Mouse (Mus musculus): ENCODE measurements around the gene Bcas3. TPM values are rescaled to one million over a fixed set of nuclear protein-coding genes. Genes with fewer than 3 reads are reported as not detected.
A peak's percentile ranks its signal among the peaks of the same experiment; 100 is the strongest.

Gene Bcas3
- polyA plus RNA-seq (2011; ENCODE audit: insufficient read length, low read depth, missing spikeins), result 17.0 and 20.6 TPM in 2 replicates

- Histone ChIP-seq H3K27ac (ENCODE audit: insufficient read depth, low read length) (no peak within 1 kb of the TSS), H3K4me3 (ENCODE audit: insufficient read depth, low read length) (peak within 1 kb of the TSS; percentile 83), H3K4me1 (ENCODE audit: control insufficient read depth, insufficient read depth, low read length) (no peaks in the 10 kb centered on the region)
- TF ChIP-seq CTCF (IDR thresholded peaks at IDR 0.05; ENCODE audit: borderline replicate concordance, insufficient read depth, low read length) (no peak), POLR2A (IDR thresholded peaks at IDR 0.05; ENCODE audit: low read depth, low read length) (peak; percentile 93)
Measured at GRCm38 (mm10) chr11:85352539-85353380, at the start of gene Bcas3. Bcas3 (plus strand) TSS chr11:85353167.

GRCm38 (mm10) chr11:85306577-85307260, 46.2 kb upstream of the Bcas3 start:
- TF ChIP-seq CTCF (IDR thresholded peaks at IDR 0.05; ENCODE audit: borderline replicate concordance, insufficient read depth, low read length), result no peak
- TF ChIP-seq POLR2A (IDR thresholded peaks at IDR 0.05; ENCODE audit: low read depth, low read length), result no peak
- no peak overlapping the region for H3K4me3 ChIP-seq (ENCODE audit: insufficient read depth, low read length)
- H3K27ac ChIP-seq (ENCODE audit: insufficient read depth, low read length), result no peak overlapping the region
- H3K4me1 ChIP-seq (ENCODE audit: control insufficient read depth, insufficient read depth, low read length), result no peaks in the 10 kb centered on the region

- no peak overlapping the region for H3K27ac ChIP-seq (ENCODE audit: insufficient read depth, low read length)
- H3K4me3 ChIP-seq (ENCODE audit: insufficient read depth, low read length), result no peak overlapping the region
- TF ChIP-seq POLR2A (IDR thresholded peaks at IDR 0.05; ENCODE audit: low read depth, low read length) (no peak), CTCF (IDR thresholded peaks at IDR 0.05; ENCODE audit: borderline replicate concordance, insufficient read depth, low read length) (no peak)
- no peaks in the 10 kb centered on the region; the same call in 1 of the 2 replicates for H3K4me1 ChIP-seq (ENCODE audit: control insufficient read depth, insufficient read depth, low read length)
Measured at GRCm38 (mm10) chr11:85308799-85309198, 44.2 kb upstream of the Bcas3 start.

- no peaks in the 10 kb centered on the region; the same call in 1 of the 2 replicates for H3K4me1 ChIP-seq (ENCODE audit: control insufficient read depth, insufficient read depth, low read length)
- TF ChIP-seq CTCF (IDR thresholded peaks at IDR 0.05; ENCODE audit: borderline replicate concordance, insufficient read depth, low read length), result no peak
- no peak for TF ChIP-seq POLR2A (IDR thresholded peaks at IDR 0.05; ENCODE audit: low read depth, low read length)
- H3K27ac ChIP-seq (ENCODE audit: insufficient read depth, low read length), result peak overlapping the region; percentile 88
- H3K4me3 ChIP-seq (ENCODE audit: insufficient read depth, low read length), result peak overlapping the region; percentile 55
Measured at GRCm38 (mm10) chr11:85310407-85310712, 42.6 kb upstream of the Bcas3 start.

GRCm38 (mm10) chr11:85310713-85311574, 42.0 kb upstream of the Bcas3 start, which contains the start of gene Ppm1d:
Ppm1d (plus strand) TSS chr11:85311244.
- Histone ChIP-seq H3K4me1 (ENCODE audit: control insufficient read depth, insufficient read depth, low read length) (no peaks in the 10 kb centered on the region; the same call in 1 of the 2 replicates), H3K4me3 (ENCODE audit: insufficient read depth, low read length) (peak within 1 kb of the TSS; percentile 74), H3K27ac (ENCODE audit: insufficient read depth, low read length) (peak within 1 kb of the TSS; percentile 91)
- TF ChIP-seq CTCF (IDR thresholded peaks at IDR 0.05; ENCODE audit: borderline replicate concordance, insufficient read depth, low read length) (no peak), POLR2A (IDR thresholded peaks at IDR 0.05; ENCODE audit: low read depth, low read length) (peak; percentile 73)

- Histone ChIP-seq H3K4me3 (ENCODE audit: insufficient read depth, low read length) (peak overlapping the region; percentile 74), H3K27ac (ENCODE audit: insufficient read depth, low read length) (peak overlapping the region; percentile 91), H3K4me1 (ENCODE audit: control insufficient read depth, insufficient read depth, low read length) (no peaks in the 10 kb centered on the region; the same call in 1 of the 2 replicates)
- TF ChIP-seq POLR2A (IDR thresholded peaks at IDR 0.05; ENCODE audit: low read depth, low read length) (no peak), CTCF (IDR thresholded peaks at IDR 0.05; ENCODE audit: borderline replicate concordance, insufficient read depth, low read length) (no peak)
Measured at GRCm38 (mm10) chr11:85311645-85312490, 41.1 kb upstream of the Bcas3 start.

GRCm38 (mm10) chr11:85312818-85313217, 40.1 kb upstream of the Bcas3 start:
- Histone ChIP-seq H3K4me3 (ENCODE audit: insufficient read depth, low read length) (no peak overlapping the region), H3K4me1 (ENCODE audit: control insufficient read depth, insufficient read depth, low read length) (no peaks in the 10 kb centered on the region; the same call in 1 of the 2 replicates), H3K27ac (ENCODE audit: insufficient read depth, low read length) (no peak overlapping the region)
- no peak for TF ChIP-seq POLR2A (IDR thresholded peaks at IDR 0.05; ENCODE audit: low read depth, low read length)
- no peak for TF ChIP-seq CTCF (IDR thresholded peaks at IDR 0.05; ENCODE audit: borderline replicate concordance, insufficient read depth, low read length)

- TF ChIP-seq CTCF (IDR thresholded peaks at IDR 0.05; ENCODE audit: borderline replicate concordance, insufficient read depth, low read length) (no peak), POLR2A (IDR thresholded peaks at IDR 0.05; ENCODE audit: low read depth, low read length) (no peak)
- no peaks in the 10 kb centered on the region; the same call in 1 of the 2 replicates for H3K4me1 ChIP-seq (ENCODE audit: control insufficient read depth, insufficient read depth, low read length)
- no peak overlapping the region for H3K27ac ChIP-seq (ENCODE audit: insufficient read depth, low read length)
- H3K4me3 ChIP-seq (ENCODE audit: insufficient read depth, low read length), result no peak overlapping the region; the same call in 1 of the 2 replicates
Measured at GRCm38 (mm10) chr11:85313361-85313760, 39.6 kb upstream of the Bcas3 start.
